Mouse (Mus musculus) C2C12 (cell line): ENCODE results near the gene Diras1.

Experiments
- CTCF ChIP-seq: IDR thresholded peaks from one replicate; pipeline ENCODE4 v1.5.1; 2011; ENCODE audit not compliant: control insufficient read depth, insufficient read depth, insufficient read length
- MAX ChIP-seq: IDR thresholded peaks from one replicate; pipeline ENCODE4 v1.6.1; 2011; ENCODE audit warnings: mild to moderate bottlenecking, control low read depth
- USF1 ChIP-seq: IDR thresholded peaks from one replicate; pipeline ENCODE4 v1.6.1; 2011; ENCODE audit warnings: low read depth, mild to moderate bottlenecking, control low read depth, moderate library complexity

- TF ChIP-seq CTCF (no peak), USF1 (no peak), MAX (no peak)
These were observed 33.5 kb downstream of the Diras1 start for GRCm38 (mm10) chr10:80991945-80992344.
